ENCODE assay signal across 9 mouse cellular contexts in the genomic region with DNA sequence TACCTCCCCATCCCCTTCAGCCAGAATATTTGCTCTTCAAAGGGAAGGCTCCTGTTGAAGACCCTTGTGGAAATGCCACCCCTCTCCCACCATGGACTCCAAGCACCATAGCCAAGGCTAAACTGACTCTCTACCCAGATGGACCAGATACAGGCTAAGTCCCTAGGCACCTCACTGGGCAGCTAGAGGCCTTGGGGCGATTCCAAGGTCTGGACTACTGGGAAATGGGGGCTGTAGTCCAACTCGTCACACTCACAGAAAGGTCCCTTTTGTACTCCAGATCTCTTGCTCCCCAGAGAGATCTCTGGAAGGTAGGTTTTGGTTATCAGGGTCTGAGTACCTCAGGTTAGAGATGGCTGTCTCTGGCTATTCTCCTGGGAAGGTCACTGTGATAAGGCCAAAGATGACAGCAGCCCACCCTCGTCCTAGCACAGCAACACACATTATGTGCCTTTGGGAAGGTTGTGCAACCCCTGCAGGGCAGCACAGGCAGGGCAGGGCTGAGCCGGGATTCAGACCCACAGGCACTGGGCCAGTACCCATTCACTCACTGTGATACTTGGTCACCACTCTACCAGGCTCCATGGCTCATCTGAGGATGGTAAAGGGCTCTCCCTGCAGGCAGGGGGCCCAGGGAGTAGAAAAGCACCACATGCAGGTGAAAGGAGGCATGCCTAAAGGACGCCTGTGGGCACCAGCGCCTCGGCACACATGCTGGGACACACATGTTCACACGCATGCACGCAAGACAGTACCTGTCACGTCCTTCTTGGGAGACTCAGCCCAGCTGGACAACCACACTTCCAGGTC.
A peak's percentile ranks its signal among the peaks of the same experiment; 100 is the strongest.
DNase-seq lines count a peak whose midpoint lies in the region; ATAC-seq lines count a peak whose summit lies in the region.
"Had no signal": no experiment of that assay in that cellular context is flagged by ENCODE, and none has a peak within 500 bp of the region (broad histone marks: within the 10 kb centered on the region; RNA-seq: fewer than 3 reads in every experiment).

No protein-coding gene starts in this region.

- no peak overlapping the region for H3K4me3 ChIP-seq in forebrain, embryonic 10.5 days
- no peak overlapping the region for H3K4me3 ChIP-seq in forebrain, embryonic 13.5 days
- H3K4me3 ChIP-seq in midbrain, embryonic 10.5 days = no peak overlapping the region
- H3K4me3 ChIP-seq in midbrain, embryonic 15.5 days = no peak overlapping the region
- no peak overlapping the region for H3K4me3 ChIP-seq in intestine, embryonic 16.5 days (ENCODE audit: low read length)
- H3K4me3 ChIP-seq in stomach, embryonic 14.5 days (ENCODE audit: low read depth, low read length) = no peak overlapping the region

- 60% methylated on average over 10 of the region's 10 CpGs for WGBS in forebrain, embryonic 10.5 days
- 60% methylated on average over 10 of the region's 10 CpGs for WGBS in forebrain, embryonic 13.5 days
- WGBS in midbrain, embryonic 10.5 days = 64% methylated on average over 10 of the region's 10 CpGs
- 65% methylated on average over 10 of the region's 10 CpGs for WGBS in midbrain, embryonic 15.5 days
- 66% methylated on average over 10 of the region's 10 CpGs for WGBS in intestine, embryonic 16.5 days
- WGBS in stomach, embryonic 14.5 days = 72% methylated on average over 10 of the region's 10 CpGs

- peaks cover 2% of the 10 kb centered on the region; the same call in 1 of the 2 replicates for H3K27me3 ChIP-seq in forebrain, embryonic 10.5 days (ENCODE audit: poor library complexity, severe bottlenecking)
- H3K27me3 ChIP-seq in forebrain, embryonic 13.5 days = 0 out of 2 replicates have a peak, but pooled peaks cover 3% of the 10 kb centered on the region
- no peaks in the 10 kb centered on the region for H3K27me3 ChIP-seq in midbrain, embryonic 10.5 days (ENCODE audit: low read depth, poor library complexity, severe bottlenecking)
- no peaks in the 10 kb centered on the region for H3K27me3 ChIP-seq in midbrain, embryonic 15.5 days (replicated peaks)
- no peaks in the 10 kb centered on the region for H3K27me3 ChIP-seq in intestine, embryonic 16.5 days (replicated peaks; ENCODE audit: control insufficient read depth, insufficient read depth, low read length)
- H3K27me3 ChIP-seq in stomach, embryonic 14.5 days (ENCODE audit: control insufficient read depth, insufficient read depth, low read length) = no peaks in the 10 kb centered on the region

- peaks cover 75% of the 10 kb centered on the region for H3K4me1 ChIP-seq in forebrain, embryonic 10.5 days
- peaks cover 58% of the 10 kb centered on the region for H3K4me1 ChIP-seq in forebrain, embryonic 13.5 days
- H3K4me1 ChIP-seq in midbrain, embryonic 10.5 days = peaks cover 62% of the 10 kb centered on the region
- H3K4me1 ChIP-seq in midbrain, embryonic 15.5 days = peaks cover 21% of the 10 kb centered on the region; the same call in 1 of the 2 replicates
- H3K4me1 ChIP-seq in intestine, embryonic 16.5 days (ENCODE audit: control insufficient read depth, insufficient read depth, low read length) = peaks cover 54% of the 10 kb centered on the region
- peaks cover 58% of the 10 kb centered on the region for H3K4me1 ChIP-seq in stomach, embryonic 14.5 days (ENCODE audit: control insufficient read depth, insufficient read depth, low read length)

- H3K36me3 ChIP-seq in forebrain, embryonic 10.5 days (replicated peaks) = no peaks in the 10 kb centered on the region
- H3K36me3 ChIP-seq in forebrain, embryonic 13.5 days (ENCODE audit: poor library complexity, severe bottlenecking) = no peaks in the 10 kb centered on the region
- H3K36me3 ChIP-seq in midbrain, embryonic 10.5 days = no peaks in the 10 kb centered on the region
- no peaks in the 10 kb centered on the region for H3K36me3 ChIP-seq in midbrain, embryonic 15.5 days (replicated peaks)
- H3K36me3 ChIP-seq in intestine, embryonic 16.5 days (ENCODE audit: control insufficient read depth, insufficient read depth, low read length) = no peaks in the 10 kb centered on the region
- H3K36me3 ChIP-seq in stomach, embryonic 14.5 days (ENCODE audit: control insufficient read depth, insufficient read depth, low read length) = no peaks in the 10 kb centered on the region

- DNase-seq in forebrain, embryonic 10.5 days (ENCODE audit: extremely low spot score, low spot score) = no peak
- DNase-seq in midbrain, embryonic 10.5 days (ENCODE audit: low spot score) = no peak
- DNase-seq in adrenal gland, postnatal 25 days = no peak
- no peak for DNase-seq in embryo, embryonic 10.5 days (ENCODE audit: low spot score)
- DNase-seq: B cell, adult 2 months had no signal

- no peaks in the 10 kb centered on the region for H3K9me3 ChIP-seq in forebrain, embryonic 10.5 days
- H3K9me3 ChIP-seq in forebrain, embryonic 13.5 days (replicated peaks) = no peaks in the 10 kb centered on the region
- H3K9me3 ChIP-seq in midbrain, embryonic 10.5 days (replicated peaks) = no peaks in the 10 kb centered on the region
- no peaks in the 10 kb centered on the region for H3K9me3 ChIP-seq in midbrain, embryonic 15.5 days
- no peaks in the 10 kb centered on the region for H3K9me3 ChIP-seq in intestine, embryonic 16.5 days (ENCODE audit: control insufficient read depth, low read length)
- no peaks in the 10 kb centered on the region for H3K9me3 ChIP-seq in stomach, embryonic 14.5 days (ENCODE audit: control insufficient read depth, low read depth, low read length)

- no peak overlapping the region for H3K4me2 ChIP-seq in forebrain, embryonic 13.5 days
- H3K4me2 ChIP-seq in midbrain, embryonic 15.5 days = no peak overlapping the region
- peak overlapping the region; percentile 13; the same call in 1 of the 2 replicates for H3K4me2 ChIP-seq in intestine, embryonic 16.5 days (ENCODE audit: low read depth, low read length)
- 0 out of 2 replicates have a peak overlapping the region, but pooled peaks have one; percentile 15 for H3K4me2 ChIP-seq in stomach, embryonic 14.5 days (replicated peaks; ENCODE audit: low read depth, low read length)

- H3K27ac ChIP-seq in forebrain, embryonic 10.5 days = peak overlapping the region; percentile 79
- H3K27ac ChIP-seq in forebrain, embryonic 13.5 days = no peak overlapping the region
- peak overlapping the region; percentile 64 for H3K27ac ChIP-seq in midbrain, embryonic 10.5 days (replicated peaks)
- no peak overlapping the region for H3K27ac ChIP-seq in midbrain, embryonic 15.5 days
- 0 out of 2 replicates have a peak overlapping the region, but pooled peaks have one; percentile 20 for H3K27ac ChIP-seq in intestine, embryonic 16.5 days (ENCODE audit: low read length)
- peak overlapping the region; percentile 48; the same call in 1 of the 2 replicates for H3K27ac ChIP-seq in stomach, embryonic 14.5 days (ENCODE audit: low read length)

- ATAC-seq in forebrain, embryonic 13.5 days = no peak
- no peak for ATAC-seq in midbrain, embryonic 15.5 days (replicated peaks)
- no peak for ATAC-seq in intestine, embryonic 16.5 days
- ATAC-seq in stomach, embryonic 14.5 days (ENCODE audit: insufficient number of reproducible peaks, insufficient read depth, low FRiP score, low read depth) = no peak

- H3K9ac ChIP-seq in forebrain, embryonic 13.5 days = no peak overlapping the region; the same call in 1 of the 2 replicates
- H3K9ac ChIP-seq in midbrain, embryonic 15.5 days = no peak overlapping the region
- H3K9ac ChIP-seq in intestine, embryonic 16.5 days (ENCODE audit: low read depth, low read length) = peak overlapping the region; percentile 30
- no peak overlapping the region for H3K9ac ChIP-seq in stomach, embryonic 14.5 days (replicated peaks; ENCODE audit: low read depth, low read length)

Comparison
In these comparisons a context has a peak if more than half of its experiments do, and no peak if none do; other contexts are left out.
1. H3K27ac ChIP-seq: peak in forebrain, embryonic 10.5 days (single experiment), midbrain, embryonic 10.5 days (single experiment), intestine, embryonic 16.5 days (single experiment) and stomach, embryonic 14.5 days (single experiment); none in forebrain, embryonic 13.5 days (single experiment) and midbrain, embryonic 15.5 days (single experiment).
2. H3K4me2 ChIP-seq: peak in intestine, embryonic 16.5 days (single experiment) and stomach, embryonic 14.5 days (single experiment); none in forebrain, embryonic 13.5 days (single experiment) and midbrain, embryonic 15.5 days (single experiment).